Mouse (Mus musculus): ENCODE data around the gene Camkmt. TPM values are rescaled to one million over a fixed set of nuclear protein-coding genes. Genes with fewer than 3 reads are reported as not detected.

Camkmt gene
- total RNA-seq, 2 experiments from 2014 or later, result 13.1 to 13.6 TPM

GRCm38 (mm10) chr17:85377496-85377895 is 287.1 kb downstream of the Camkmt start:
- H3K4me3 ChIP-seq, result no peak overlapping the region
- TF ChIP-seq CTCF (conservative IDR thresholded peaks at IDR 0.05), result no peak
- no peak for DNase-seq (ENCODE audit: low spot score in 2 of 2)
- no peak overlapping the region for H3K27ac ChIP-seq

GRCm38 (mm10) chr17:85379101-85379500 is 288.7 kb downstream of the Camkmt start:
- no peak for TF ChIP-seq CTCF (conservative IDR thresholded peaks at IDR 0.05)
- Histone ChIP-seq H3K4me3 (no peak overlapping the region), H3K27ac (no peak overlapping the region)
- DNase-seq (ENCODE audit: low spot score in 2 of 2), result no peak

GRCm38 (mm10) chr17:85381578-85382223 is 291.3 kb downstream of the Camkmt start:
- TF ChIP-seq CTCF (conservative IDR thresholded peaks at IDR 0.05), result no peak
- no peak overlapping the region for H3K27ac ChIP-seq
- no peak for DNase-seq (ENCODE audit: low spot score in 2 of 2)
- H3K4me3 ChIP-seq, result no peak overlapping the region

GRCm38 (mm10) chr17:85382344-85382743 is 292.0 kb downstream of the Camkmt start:
- DNase-seq (ENCODE audit: low spot score in 2 of 2), result no peak
- H3K4me3 ChIP-seq, result no peak overlapping the region
- no peak overlapping the region for H3K27ac ChIP-seq
- TF ChIP-seq CTCF (conservative IDR thresholded peaks at IDR 0.05), result no peak

- H3K4me3 ChIP-seq, result no peak overlapping the region
- TF ChIP-seq CTCF (conservative IDR thresholded peaks at IDR 0.05), result no peak
- DNase-seq (ENCODE audit: low spot score in 2 of 2), result no peak
- no peak overlapping the region for H3K27ac ChIP-seq
Measured at GRCm38 (mm10) chr17:85382906-85383305, 292.6 kb downstream of the Camkmt start.

- no peak overlapping the region for H3K4me3 ChIP-seq
- no peak overlapping the region for H3K27ac ChIP-seq
- no peak for DNase-seq (ENCODE audit: low spot score in 2 of 2)
- no peak for TF ChIP-seq CTCF (conservative IDR thresholded peaks at IDR 0.05)
Measured at GRCm38 (mm10) chr17:85393091-85393890, 302.9 kb downstream of the Camkmt start.

- peak overlapping the region; percentile 28; the same call in 1 of the 2 replicates for H3K4me3 ChIP-seq
- DNase-seq (ENCODE audit: low spot score in 2 of 2), result no peak
- H3K27ac ChIP-seq, result no peak overlapping the region
- no peak for TF ChIP-seq CTCF (conservative IDR thresholded peaks at IDR 0.05)
Measured at GRCm38 (mm10) chr17:85393891-85394321, 303.6 kb downstream of the Camkmt start.

GRCm38 (mm10) chr17:85395502-85395901 is 305.1 kb downstream of the Camkmt start:
- H3K4me3 ChIP-seq, result no peak overlapping the region
- no peak overlapping the region for H3K27ac ChIP-seq
- DNase-seq (ENCODE audit: low spot score in 2 of 2), result no peak
- TF ChIP-seq CTCF (conservative IDR thresholded peaks at IDR 0.05), result no peak

GRCm38 (mm10) chr17:85400751-85401150 is 310.4 kb downstream of the Camkmt start:
- H3K4me3 ChIP-seq, result no peak overlapping the region
- no peak for TF ChIP-seq CTCF (conservative IDR thresholded peaks at IDR 0.05)
- no peak for DNase-seq (ENCODE audit: low spot score in 2 of 2)
- H3K27ac ChIP-seq, result no peak overlapping the region

GRCm38 (mm10) chr17:85405161-85405560 is 314.8 kb downstream of the Camkmt start:
- DNase-seq (ENCODE audit: low spot score in 2 of 2), result no peak
- no peak for TF ChIP-seq CTCF (conservative IDR thresholded peaks at IDR 0.05)
- Histone ChIP-seq H3K4me3 (no peak overlapping the region), H3K27ac (no peak overlapping the region)

GRCm38 (mm10) chr17:85406195-85406594 is 315.8 kb downstream of the Camkmt start:
- DNase-seq (ENCODE audit: low spot score in 2 of 2), result no peak
- TF ChIP-seq CTCF (conservative IDR thresholded peaks at IDR 0.05), result no peak
- H3K4me3 ChIP-seq, result no peak overlapping the region
- no peak overlapping the region for H3K27ac ChIP-seq

GRCm38 (mm10) chr17:85428831-85429230 is 338.5 kb downstream of the Camkmt start:
- DNase-seq (ENCODE audit: low spot score in 2 of 2), result no peak
- TF ChIP-seq CTCF (conservative IDR thresholded peaks at IDR 0.05), result no peak
- no peak overlapping the region for H3K27ac ChIP-seq

GRCm38 (mm10) chr17:85432923-85433322 is 342.6 kb downstream of the Camkmt start:
- no peak for TF ChIP-seq CTCF (conservative IDR thresholded peaks at IDR 0.05)
- Histone ChIP-seq H3K4me3 (no peak overlapping the region), H3K27ac (no peak overlapping the region)
- no peak for DNase-seq (ENCODE audit: low spot score in 2 of 2)

More at GRCm38 (mm10) chr17:85428831-85429230, 338.5 kb downstream of the Camkmt start:
- H3K4me3 ChIP-seq, result no peak overlapping the region

GRCm38 (mm10) chr17:85443036-85443435 is 352.7 kb downstream of the Camkmt start:
- H3K4me3 ChIP-seq, result no peak overlapping the region
- DNase-seq (ENCODE audit: low spot score in 2 of 2), result no peak
- no peak overlapping the region for H3K27ac ChIP-seq
- TF ChIP-seq CTCF (conservative IDR thresholded peaks at IDR 0.05), result no peak
